Mouse (Mus musculus) liver, embryonic 13.5 days (tissue): Measurements from ENCODE around the gene Gm973. TPM values are rescaled to one million over a fixed set of nuclear protein-coding genes. Genes with fewer than 3 reads are reported as not detected.

Experiments used
- ATAC-seq: fragments of 200-750 bp; cut with Nextera tagmentation; 2 replicates; pipeline ENCODE4 v1.8.0; 2017; ENCODE audit warnings: low read depth, mild to moderate bottlenecking, moderate number of reproducible peaks, moderate library complexity
- DNase-seq: peaks from one replicate; pipeline ENCODE4 v3.0.0; 2022
- H3K27ac ChIP-seq: fragments of 300-500 bp; sonication (generic); 2 replicates; pipeline ENCODE4 v1.5.1; 2015; ENCODE audit warnings: moderate library complexity, mild to moderate bottlenecking, inconsistent platforms
- H3K27me3 ChIP-seq: fragments of 300-500 bp; sonication (generic); 2 replicates; pipeline ENCODE4 v1.6.1; 2015; ENCODE audit warnings: mild to moderate bottlenecking, inconsistent platforms
- H3K36me3 ChIP-seq: fragments of 300-500 bp; sonication (generic); 2 replicates; pipeline ENCODE4 v1.6.1; 2015; ENCODE audit warnings: mild to moderate bottlenecking, inconsistent platforms
- H3K4me1 ChIP-seq: fragments of 300-500 bp; sonication (generic); replicated peaks from 2 replicates; pipeline ENCODE4 v1.6.1; 2015; ENCODE audit warnings: inconsistent platforms
- H3K4me2 ChIP-seq: fragments of 300-500 bp; sonication (generic); 2 replicates; pipeline ENCODE4 v1.6.1; 2015; ENCODE audit warnings: inconsistent platforms, mild to moderate bottlenecking, moderate library complexity
- H3K4me3 ChIP-seq: fragments of 300-500 bp; sonication (generic); replicated peaks from 2 replicates; pipeline ENCODE4 v1.5.1; 2015; ENCODE audit warnings: mild to moderate bottlenecking, inconsistent platforms
- H3K9ac ChIP-seq: fragments of 300-500 bp; sonication (generic); 2 replicates; pipeline ENCODE4 v1.6.1; 2015; ENCODE audit warnings: mild to moderate bottlenecking, inconsistent platforms
- H3K9me3 ChIP-seq: fragments of 300-500 bp; sonication (generic); replicated peaks from 2 replicates; pipeline ENCODE4 v1.6.1; 2016; ENCODE audit warnings: inconsistent platforms
- WGBS: fragments of 180-500 bp; shearing (Covaris S2); methylation state at CpG from one replicate; pipeline ENCODE4 v1.1.7; 2015; ENCODE audit not compliant: insufficient replicate concordance; 5-methylcytosine and 5-hydroxymethylcytosine counted together
- polyA plus RNA-seq: library from polyadenylated mRNA; unstranded; fragments of >200 nt; fragmentation: Nextera tagmentation; extraction: Ambion mirVana; gene quantifications from 2 replicates; pipeline ENCODE4 v1.2.1, GENCODE M21; 2015

The Gm973 gene
- polyA plus RNA-seq, 1 experiment from 2014 or later, result 0.12 TPM

GRCm38 (mm10) chr1:59523378-59523958 is 7.4 kb downstream of the Gm973 start:
- Histone ChIP-seq H3K4me1 (no peaks in the 10 kb centered on the region), H3K27me3 (no peaks in the 10 kb centered on the region), H3K36me3 (no peaks in the 10 kb centered on the region), H3K9ac (no peak overlapping the region), H3K4me2 (no peak overlapping the region), H3K4me3 (no peak overlapping the region), H3K9me3 (no peaks in the 10 kb centered on the region), H3K27ac (no peak overlapping the region)
- no peak for ATAC-seq
- WGBS, result 66% methylated on average over 5 of the region's 5 CpGs
- no peak for DNase-seq

- no peak overlapping the region for H3K9ac ChIP-seq
- no peaks in the 10 kb centered on the region for H3K27me3 ChIP-seq
- H3K9me3 ChIP-seq, result no peaks in the 10 kb centered on the region
- H3K4me3 ChIP-seq, result no peak overlapping the region
- no peaks in the 10 kb centered on the region for H3K4me1 ChIP-seq
- no peaks in the 10 kb centered on the region for H3K36me3 ChIP-seq
- DNase-seq, result no peak
- ATAC-seq, result no peak
- no peak overlapping the region for H3K27ac ChIP-seq
- H3K4me2 ChIP-seq, result no peak overlapping the region
- WGBS, result 66% methylated on average over 2 of the region's 2 CpGs
Measured at GRCm38 (mm10) chr1:59524071-59524470, 8.0 kb downstream of the Gm973 start.

- H3K27me3 ChIP-seq, result no peaks in the 10 kb centered on the region
- WGBS, result 49% methylated on average over 3 of the region's 3 CpGs
- H3K4me3 ChIP-seq, result no peak overlapping the region
- no peak overlapping the region for H3K27ac ChIP-seq
- ATAC-seq (no peak), DNase-seq (no peak)
- no peaks in the 10 kb centered on the region for H3K9me3 ChIP-seq
- H3K36me3 ChIP-seq, result no peaks in the 10 kb centered on the region
- no peak overlapping the region for H3K9ac ChIP-seq
- H3K4me2 ChIP-seq, result no peak overlapping the region
- H3K4me1 ChIP-seq, result no peaks in the 10 kb centered on the region
Measured at GRCm38 (mm10) chr1:59524759-59525158, 8.7 kb downstream of the Gm973 start.

- 71% methylated on average over 6 of the region's 6 CpGs for WGBS
Measured at GRCm38 (mm10) chr1:59527219-59527618, 11.2 kb downstream of the Gm973 start.

GRCm38 (mm10) chr1:59534976-59535810 is 19.1 kb downstream of the Gm973 start:
- H3K27me3 ChIP-seq, result 0 out of 2 replicates have a peak, but pooled peaks cover 6% of the 10 kb centered on the region
- H3K4me1 ChIP-seq, result no peaks in the 10 kb centered on the region
- no peak overlapping the region for H3K4me3 ChIP-seq
- ATAC-seq (no peak), DNase-seq (no peak)
- no peak overlapping the region for H3K27ac ChIP-seq
- 43% methylated on average over 5 of the region's 5 CpGs for WGBS
- no peak overlapping the region for H3K9ac ChIP-seq
- H3K36me3 ChIP-seq, result no peaks in the 10 kb centered on the region
- H3K4me2 ChIP-seq, result no peak overlapping the region
- no peaks in the 10 kb centered on the region for H3K9me3 ChIP-seq

More at GRCm38 (mm10) chr1:59527219-59527618, 11.2 kb downstream of the Gm973 start:
- ATAC-seq (no peak), DNase-seq (no peak)
- Histone ChIP-seq H3K9me3 (no peaks in the 10 kb centered on the region), H3K4me1 (no peaks in the 10 kb centered on the region), H3K9ac (no peak overlapping the region), H3K36me3 (no peaks in the 10 kb centered on the region), H3K27me3 (no peaks in the 10 kb centered on the region), H3K27ac (no peak overlapping the region), H3K4me3 (no peak overlapping the region), H3K4me2 (no peak overlapping the region)

- H3K9me3 ChIP-seq, result no peaks in the 10 kb centered on the region
- H3K9ac ChIP-seq, result no peak overlapping the region
- 70% methylated on average over 5 of the region's 5 CpGs for WGBS
- H3K4me2 ChIP-seq, result no peak overlapping the region
- no peak for DNase-seq
- no peak for ATAC-seq
- H3K4me1 ChIP-seq, result no peaks in the 10 kb centered on the region
- H3K27ac ChIP-seq, result no peak overlapping the region
- no peaks in the 10 kb centered on the region for H3K36me3 ChIP-seq
- H3K27me3 ChIP-seq, result 0 out of 2 replicates have a peak, but pooled peaks cover 6% of the 10 kb centered on the region
- no peak overlapping the region for H3K4me3 ChIP-seq
Measured at GRCm38 (mm10) chr1:59538381-59538780, 22.3 kb downstream of the Gm973 start.

GRCm38 (mm10) chr1:59540537-59541148 is 24.6 kb downstream of the Gm973 start:
- Histone ChIP-seq H3K4me3 (no peak overlapping the region), H3K4me2 (no peak overlapping the region), H3K4me1 (no peaks in the 10 kb centered on the region), H3K9me3 (no peaks in the 10 kb centered on the region), H3K27ac (no peak overlapping the region), H3K9ac (no peak overlapping the region), H3K27me3 (0 out of 2 replicates have a peak, but pooled peaks cover 6% of the 10 kb centered on the region), H3K36me3 (no peaks in the 10 kb centered on the region)
- ATAC-seq (no peak), DNase-seq (no peak)
- 78% methylated on average over 19 of the region's 19 CpGs for WGBS

- no peak for DNase-seq
- Histone ChIP-seq H3K4me2 (no peak overlapping the region), H3K9ac (no peak overlapping the region), H3K4me1 (no peaks in the 10 kb centered on the region), H3K27ac (no peak overlapping the region), H3K27me3 (0 out of 2 replicates have a peak, but pooled peaks cover 1% of the 10 kb centered on the region), H3K9me3 (no peaks in the 10 kb centered on the region), H3K36me3 (no peaks in the 10 kb centered on the region), H3K4me3 (no peak overlapping the region)
- 76% methylated on average over 16 of the region's 16 CpGs for WGBS
- no peak for ATAC-seq
Measured at GRCm38 (mm10) chr1:59541271-59542020, 25.4 kb downstream of the Gm973 start.

GRCm38 (mm10) chr1:59542231-59542630 is 26.2 kb downstream of the Gm973 start:
- ATAC-seq, result no peak
- Histone ChIP-seq H3K4me1 (no peaks in the 10 kb centered on the region), H3K36me3 (no peaks in the 10 kb centered on the region), H3K4me2 (no peak overlapping the region), H3K9ac (no peak overlapping the region), H3K4me3 (no peak overlapping the region), H3K9me3 (no peaks in the 10 kb centered on the region), H3K27ac (no peak overlapping the region), H3K27me3 (0 out of 2 replicates have a peak, but pooled peaks cover 3% of the 10 kb centered on the region)
- WGBS, result 47% methylated on average over 6 of the region's 6 CpGs
- no peak for DNase-seq

- no peak overlapping the region for H3K9ac ChIP-seq
- no peak overlapping the region for H3K27ac ChIP-seq
- no peaks in the 10 kb centered on the region for H3K9me3 ChIP-seq
- no peak for DNase-seq
- ATAC-seq, result no peak
- 0 out of 2 replicates have a peak, but pooled peaks cover 3% of the 10 kb centered on the region for H3K27me3 ChIP-seq
- no peaks in the 10 kb centered on the region for H3K36me3 ChIP-seq
- WGBS, result 34% methylated on average over 8 of the region's 8 CpGs
- H3K4me1 ChIP-seq, result no peaks in the 10 kb centered on the region
- no peak overlapping the region for H3K4me3 ChIP-seq
- no peak overlapping the region for H3K4me2 ChIP-seq
Measured at GRCm38 (mm10) chr1:59543911-59544310, 27.8 kb downstream of the Gm973 start.

- Histone ChIP-seq H3K27ac (no peak overlapping the region), H3K4me3 (no peak overlapping the region), H3K36me3 (no peaks in the 10 kb centered on the region), H3K4me1 (no peaks in the 10 kb centered on the region), H3K27me3 (0 out of 2 replicates have a peak, but pooled peaks cover 3% of the 10 kb centered on the region), H3K4me2 (no peak overlapping the region), H3K9ac (no peak overlapping the region), H3K9me3 (no peaks in the 10 kb centered on the region)
- DNase-seq, result no peak
- WGBS, result 64% methylated on average over 5 of the region's 5 CpGs
- no peak for ATAC-seq
Measured at GRCm38 (mm10) chr1:59548486-59548885, 32.4 kb downstream of the Gm973 start.
